Mouse (Mus musculus): ENCODE data around the gene Nos1ap. TPM values are rescaled to one million over a fixed set of nuclear protein-coding genes. Genes with fewer than 3 reads are reported as not detected.

Gene Nos1ap
- total RNA-seq, 2 experiments from 2014 or later, result 22.2 to 27.3 TPM

DNA sequence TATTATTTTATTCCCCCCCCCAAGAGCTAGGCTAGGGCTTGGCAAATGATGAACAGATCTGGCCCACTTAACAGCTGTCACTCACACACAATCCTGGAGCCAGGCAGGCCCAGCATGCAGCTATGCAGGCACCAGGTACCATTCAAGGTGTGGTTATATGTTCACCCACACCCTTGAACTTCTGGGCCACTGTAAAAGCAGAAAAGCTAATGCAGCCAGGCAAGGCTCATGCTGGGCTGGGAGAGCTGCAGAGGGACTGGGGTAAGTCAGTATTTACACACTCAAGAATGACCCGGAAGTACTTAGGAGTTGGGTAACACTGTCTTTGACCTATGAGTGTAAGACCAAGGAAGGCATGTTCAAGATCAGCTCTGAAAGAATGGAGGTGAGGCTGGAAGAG is 265.3 kb downstream of the Nos1ap start:
- DNase-seq, result no peak
- intact Hi-C loops (cut with DNase I), result no loop called here

DNA sequence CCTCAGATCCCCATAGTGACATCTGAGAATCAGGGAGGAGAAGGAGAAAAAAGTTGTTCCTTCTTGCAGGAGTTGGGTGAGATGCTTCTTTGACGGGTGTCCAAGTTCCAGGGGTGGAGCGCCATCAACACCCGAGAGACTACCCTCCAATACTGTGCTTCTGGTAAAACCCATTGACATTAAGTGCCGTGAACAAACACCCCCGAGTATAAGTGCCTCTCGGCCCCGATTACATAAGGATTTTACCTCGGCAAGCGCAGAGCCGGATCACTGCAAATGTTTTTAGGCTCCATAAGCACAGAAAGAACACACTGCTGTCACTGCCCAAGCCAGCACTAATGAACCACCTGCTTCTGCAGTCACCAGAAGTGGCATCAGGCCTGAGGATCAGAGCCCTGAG is 266.7 kb downstream of the Nos1ap start:
- DNase-seq, result no peak
- intact Hi-C loops (cut with DNase I), result no loop called here

DNA sequence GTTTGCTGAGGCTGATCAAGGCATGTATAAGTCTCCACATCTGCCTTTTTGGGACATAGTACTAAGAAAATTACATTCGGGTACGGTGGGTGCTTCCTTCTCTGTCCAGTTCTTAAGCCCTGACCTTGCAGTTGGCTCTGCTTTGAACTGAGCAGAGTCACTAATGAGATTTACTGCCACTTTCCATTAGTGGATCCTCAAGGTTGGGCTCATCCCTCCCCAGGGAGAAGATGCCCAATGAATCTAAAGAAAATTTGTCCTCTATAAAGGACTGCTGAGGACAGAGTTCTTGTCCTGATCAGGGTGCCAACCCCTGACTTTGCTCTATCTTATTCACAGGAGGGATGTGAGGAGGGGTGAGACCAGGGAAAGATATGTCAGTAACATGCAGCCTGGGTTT is 267.6 kb downstream of the Nos1ap start:
- no peak for DNase-seq
- intact Hi-C loops (cut with DNase I), result no loop called here

DNA sequence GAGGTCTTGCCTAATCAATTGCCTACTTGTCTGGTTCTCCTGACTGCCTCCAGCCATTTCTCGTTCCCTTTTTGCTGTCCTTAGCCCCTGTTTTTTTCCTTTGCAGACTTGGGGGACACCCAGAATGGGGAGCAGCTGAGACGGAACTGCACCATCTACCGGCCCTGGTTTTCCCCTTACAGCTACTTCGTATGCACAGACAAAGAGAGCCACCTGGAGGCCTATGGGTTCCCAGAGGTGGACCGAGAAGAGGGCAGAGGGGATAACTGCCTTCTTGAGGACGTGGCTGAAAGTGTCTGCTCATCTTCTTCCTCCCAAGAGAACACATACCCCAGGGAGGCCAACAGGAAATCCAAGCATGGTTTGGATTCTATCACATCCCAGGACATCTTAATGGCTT is 278.2 kb downstream of the Nos1ap start:
- intact Hi-C loops (cut with DNase I), result no loop called here
- no peak for DNase-seq

DNA sequence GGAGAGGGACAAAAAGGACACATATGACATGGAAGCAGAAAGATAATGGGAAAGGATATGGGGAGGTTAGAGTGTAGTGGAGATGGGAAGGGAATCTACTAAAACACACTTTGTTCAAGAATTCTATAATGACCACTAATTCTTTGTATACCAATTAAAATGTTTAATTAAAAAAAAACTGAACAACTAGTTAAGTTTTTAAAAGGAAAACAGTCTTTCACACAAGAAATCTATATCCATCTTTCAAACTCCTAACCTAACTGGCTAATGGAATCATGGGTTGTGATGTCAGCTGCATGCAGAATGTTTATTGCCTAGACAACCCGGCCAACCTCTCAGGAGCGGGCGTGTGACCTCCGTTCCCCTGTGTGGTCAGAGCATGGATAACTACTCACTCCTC is 281.2 kb downstream of the Nos1ap start, which contains the start of gene Spata46:
TSS of gene Spata46 (plus strand) at position 301 of the 400 bp plus-strand sequence.
- intact Hi-C loops (cut with DNase I), result no loop called here

DNA sequence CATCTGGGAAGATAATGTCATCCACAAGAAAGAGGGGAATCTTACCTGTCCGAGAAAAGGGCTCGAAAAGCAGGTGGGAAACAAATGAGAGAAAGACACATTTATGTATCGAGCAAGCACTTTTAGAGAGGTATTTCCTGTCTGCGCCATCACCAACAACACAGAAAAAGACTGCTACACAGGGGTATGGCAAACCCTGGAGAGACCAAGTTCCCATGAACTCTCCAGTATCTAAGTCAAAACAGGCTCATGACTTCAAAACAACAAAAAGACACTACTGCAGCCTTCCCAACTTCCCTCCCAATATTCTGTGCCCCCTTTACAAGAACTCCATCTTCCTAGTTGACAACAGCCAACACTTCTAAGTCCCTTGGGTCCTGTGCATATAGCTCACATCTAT is 283.4 kb downstream of the Nos1ap start, which contains the start of gene Gm7694:
TSS of gene Gm7694 (minus strand) at position 101 of the 400 bp plus-strand sequence.
- no peak for DNase-seq
- intact Hi-C loops (cut with DNase I), result no loop called here

More for the DNA sequence above, 281.2 kb downstream of the Nos1ap start, which contains the start of gene Spata46:
- DNase-seq, result no peak

DNA sequence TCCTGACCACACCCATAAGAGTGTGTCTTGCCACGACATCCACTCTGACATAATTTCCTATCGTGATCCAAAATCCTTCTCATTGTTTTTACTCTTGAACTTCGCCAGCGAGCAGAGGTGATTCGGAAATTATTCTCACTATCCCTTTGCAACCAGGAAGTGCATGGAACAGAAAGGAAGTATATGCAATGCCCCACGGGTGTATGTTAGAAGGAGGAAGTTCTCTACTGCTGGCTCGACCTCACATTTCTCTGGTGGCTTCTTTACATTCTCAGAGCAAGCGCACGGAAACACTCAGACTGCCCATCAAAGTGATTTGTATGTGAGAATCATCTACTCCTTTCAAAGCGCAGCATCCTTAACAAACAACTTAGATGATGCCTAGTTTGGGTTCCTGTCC is 284.7 kb downstream of the Nos1ap start:
- intact Hi-C loops (cut with DNase I), result no loop called here
- DNase-seq, result no peak

DNA sequence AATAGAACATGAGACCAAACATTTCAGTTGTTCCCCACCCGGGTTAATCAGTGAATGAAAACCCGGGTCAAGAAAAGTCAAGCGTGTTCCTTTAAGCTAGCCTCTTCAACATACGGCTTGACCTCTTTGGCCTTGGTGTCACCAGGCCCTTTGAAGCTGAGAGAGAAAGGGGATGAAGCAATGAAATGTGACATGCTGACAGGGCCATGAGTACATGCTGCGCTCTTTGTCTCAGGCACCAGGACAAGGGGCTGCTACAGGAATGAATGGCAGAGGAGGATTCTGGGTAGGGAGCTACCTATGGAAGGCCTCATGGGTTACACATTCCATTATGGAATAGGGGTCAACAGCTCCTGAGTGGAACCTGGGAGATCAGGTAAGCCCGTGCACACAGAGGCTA is 286.6 kb downstream of the Nos1ap start:
- DNase-seq, result no peak
- intact Hi-C loops (cut with DNase I), result no loop called here

DNA sequence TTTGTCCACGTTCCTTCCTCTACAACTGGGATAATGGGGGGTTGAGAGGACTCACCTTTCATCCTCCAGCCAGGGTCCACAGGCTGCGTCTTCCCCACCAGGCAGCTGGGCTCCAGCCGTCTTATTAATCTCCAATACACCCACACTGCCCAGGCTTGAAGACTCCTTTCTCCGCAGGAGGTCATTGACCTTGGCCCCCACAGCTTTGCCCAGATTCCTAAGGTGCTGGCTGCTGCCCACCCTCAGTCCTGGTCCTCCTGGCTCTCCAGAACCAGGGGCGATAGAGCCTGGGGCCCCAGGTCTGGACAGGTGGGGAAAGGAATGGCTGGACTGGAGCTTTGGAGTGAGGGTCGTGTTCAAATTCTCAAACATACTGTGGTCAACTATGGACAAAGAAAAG is 287.2 kb downstream of the Nos1ap start:
- no peak for DNase-seq
- intact Hi-C loops (cut with DNase I), result no loop called here

DNA sequence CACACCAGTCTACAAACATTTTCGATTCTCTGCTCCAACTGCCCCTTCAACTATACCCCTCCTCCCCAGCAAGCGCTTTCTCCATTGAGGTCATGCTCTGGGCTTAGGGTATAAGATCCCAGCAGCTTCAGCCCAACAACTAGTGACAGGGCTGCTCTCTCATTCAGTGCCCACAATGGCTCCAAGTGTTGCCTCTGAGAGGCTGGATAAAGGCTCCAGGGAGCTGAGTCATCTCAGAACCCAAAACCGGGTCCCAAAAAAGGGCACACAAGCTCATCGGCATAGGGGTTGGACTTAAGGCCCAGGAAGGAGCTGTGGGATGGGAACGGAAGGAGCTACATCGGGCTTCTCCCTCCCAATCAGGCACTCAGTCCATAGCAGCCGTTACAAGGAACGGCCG is 288.0 kb downstream of the Nos1ap start:
- intact Hi-C loops (cut with DNase I), result no loop called here
- no peak for DNase-seq

DNA sequence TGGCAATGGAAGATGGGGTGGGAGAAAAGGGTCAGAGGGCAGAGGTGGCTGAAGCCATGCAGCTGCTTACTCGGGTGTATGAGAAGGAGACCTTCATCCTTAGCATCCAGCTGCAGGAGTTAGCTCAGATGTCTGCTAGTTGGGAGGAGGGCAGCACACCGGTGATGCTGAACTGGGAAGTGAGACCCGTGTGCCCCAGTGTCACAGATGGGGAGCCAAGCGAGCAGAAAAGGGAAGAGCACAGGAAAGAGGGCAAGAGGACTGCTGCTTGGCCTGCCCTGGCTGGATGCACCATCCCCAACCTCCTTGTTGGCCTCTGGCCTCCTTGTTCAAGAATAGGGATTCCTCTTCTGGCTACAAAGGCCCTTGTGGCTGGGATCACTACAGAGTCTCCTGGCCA is 290.2 kb downstream of the Nos1ap start:
- no peak for DNase-seq
- intact Hi-C loops (cut with DNase I), result no loop called here

DNA sequence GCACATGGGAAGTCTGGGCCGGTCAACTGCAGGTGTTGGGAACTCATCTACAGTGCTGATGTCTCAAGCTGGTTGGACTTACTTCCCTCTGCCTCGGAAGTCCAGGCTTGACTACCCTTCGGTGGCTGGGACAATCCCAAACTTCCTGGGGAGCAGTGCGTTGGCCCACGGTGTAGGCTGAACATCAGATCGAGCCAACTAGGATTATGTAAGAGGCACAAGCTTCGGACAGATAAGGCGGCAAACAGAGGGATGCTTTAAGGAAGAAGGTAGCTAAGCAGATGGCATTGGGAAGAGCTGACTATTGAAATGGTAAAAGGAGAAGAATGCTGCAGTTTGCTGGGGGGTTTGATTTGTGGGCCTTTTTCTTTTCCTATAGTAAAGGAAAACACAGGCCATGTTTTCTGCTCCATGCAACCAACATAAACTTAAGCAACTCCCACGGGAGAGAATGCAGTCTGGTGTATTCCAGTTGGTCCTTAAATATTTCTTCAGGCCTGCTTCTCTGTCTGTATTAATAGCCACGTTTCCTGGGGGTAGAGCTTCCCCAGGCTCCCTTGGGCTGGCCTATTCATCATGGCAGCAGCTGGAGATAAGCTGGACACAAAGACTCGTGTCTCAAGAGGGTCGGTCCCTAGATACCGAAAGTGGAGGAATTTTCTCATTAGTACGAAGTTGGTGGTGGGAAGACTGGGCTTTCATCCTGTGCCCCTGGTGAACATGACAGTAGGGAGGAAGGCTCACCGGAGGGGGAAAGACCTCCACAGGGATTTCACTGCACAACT is 294.7 kb downstream of the Nos1ap start:
- no peak for DNase-seq
- intact Hi-C loops (cut with DNase I), result loop anchor here (5.0 kb wide), 2 partner anchors 337 to 542 kb away; no protein-coding TSS in a partner anchor

DNA sequence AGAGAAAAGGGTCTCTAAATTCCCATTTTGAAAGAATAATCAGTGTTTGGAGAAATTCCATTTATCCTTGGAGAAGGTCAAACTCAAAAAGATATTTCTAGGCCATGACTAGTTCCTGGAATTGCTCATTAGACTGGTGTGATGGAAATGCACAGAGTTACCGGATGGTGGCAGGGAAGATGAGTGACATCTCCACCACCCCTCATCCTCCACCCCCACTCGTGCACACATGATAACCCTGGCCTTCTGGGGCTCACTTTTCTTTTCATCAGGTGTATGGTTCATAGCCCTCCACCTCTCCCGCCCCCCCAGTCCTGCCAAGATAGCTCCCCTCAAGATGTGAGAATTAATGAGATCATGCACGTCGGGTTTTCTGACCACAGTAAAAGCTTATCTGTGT is 296.4 kb downstream of the Nos1ap start:
- intact Hi-C loops (cut with DNase I), result loop anchor here (5.0 kb wide), 2 partner anchors 339 to 544 kb away; no protein-coding TSS in a partner anchor
- DNase-seq, result no peak

DNA sequence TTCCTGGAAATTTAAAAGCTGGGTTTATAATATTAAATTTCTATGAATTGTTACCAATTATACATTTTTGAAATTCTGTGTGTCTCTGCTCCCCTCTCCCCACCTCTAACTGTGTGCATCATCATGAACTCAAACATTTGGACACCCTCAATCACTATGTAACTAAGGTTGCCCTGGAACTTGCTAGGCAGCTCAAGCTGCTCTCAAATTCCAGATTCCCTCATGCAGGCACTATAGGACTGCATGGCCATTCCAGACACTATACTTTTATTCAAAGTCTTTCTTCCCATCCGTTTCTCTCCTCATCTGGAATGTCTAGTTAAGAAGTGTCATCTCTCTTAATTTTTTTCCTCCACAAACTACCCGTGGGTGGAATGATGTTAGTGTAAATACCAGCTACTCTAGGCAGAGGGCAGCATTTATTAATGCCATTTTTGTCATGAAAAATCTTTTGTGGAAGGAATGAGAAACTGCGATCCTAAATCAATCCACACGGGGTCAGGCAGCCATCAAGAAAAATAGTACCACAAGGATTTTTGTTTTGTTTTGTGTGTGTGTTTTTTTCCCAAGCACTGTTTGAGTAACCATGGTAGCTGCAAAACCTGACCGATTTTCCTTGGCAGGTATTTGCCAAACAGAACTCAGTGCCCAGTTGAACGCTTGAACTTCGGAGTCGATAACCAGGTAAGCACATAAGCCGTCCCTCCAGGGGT is 297.3 kb downstream of the Nos1ap start:
- intact Hi-C loops (cut with DNase I), result loop anchor here (1.0 to 5.0 kb wide), 3 partner anchors 321 to 545 kb away; no protein-coding TSS in a partner anchor
- DNase-seq, result peak; percentile 28 to 30

DNA sequence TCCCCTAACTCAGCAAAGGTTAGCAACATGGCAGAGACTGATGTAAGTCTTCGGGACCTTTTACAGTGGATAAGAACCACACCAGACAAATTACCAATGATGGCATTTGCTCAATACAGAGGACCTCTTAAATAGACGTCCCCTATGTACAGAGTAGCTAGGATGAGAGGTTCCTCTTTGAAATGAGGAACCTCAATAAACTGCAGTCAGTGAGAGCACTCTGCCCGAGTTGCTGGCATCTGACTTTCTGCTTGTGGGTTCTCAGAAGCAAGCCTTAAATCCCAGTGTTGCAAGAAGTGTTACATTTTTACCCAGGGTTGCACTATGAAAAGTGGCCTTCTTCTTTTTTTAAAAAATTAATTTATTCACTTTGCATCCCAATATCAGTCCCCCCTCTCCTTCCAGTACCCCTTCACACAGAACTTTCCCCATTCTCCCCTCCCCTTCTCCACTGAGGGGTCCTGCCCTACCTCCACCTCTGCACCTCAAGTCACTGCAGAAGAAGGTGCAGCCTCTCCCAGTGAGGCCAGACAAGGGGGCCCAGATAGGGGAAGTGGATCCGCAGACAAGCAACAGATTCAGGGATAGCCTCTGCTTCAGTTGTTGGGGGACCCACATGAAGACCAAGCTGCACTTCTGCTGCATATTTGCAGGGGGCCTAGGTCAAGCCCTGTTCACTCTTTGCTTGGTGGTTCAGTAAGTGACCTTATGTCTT is 307.1 kb downstream of the Nos1ap start:
- intact Hi-C loops (cut with DNase I), result no loop called here
- no peak for DNase-seq

DNA sequence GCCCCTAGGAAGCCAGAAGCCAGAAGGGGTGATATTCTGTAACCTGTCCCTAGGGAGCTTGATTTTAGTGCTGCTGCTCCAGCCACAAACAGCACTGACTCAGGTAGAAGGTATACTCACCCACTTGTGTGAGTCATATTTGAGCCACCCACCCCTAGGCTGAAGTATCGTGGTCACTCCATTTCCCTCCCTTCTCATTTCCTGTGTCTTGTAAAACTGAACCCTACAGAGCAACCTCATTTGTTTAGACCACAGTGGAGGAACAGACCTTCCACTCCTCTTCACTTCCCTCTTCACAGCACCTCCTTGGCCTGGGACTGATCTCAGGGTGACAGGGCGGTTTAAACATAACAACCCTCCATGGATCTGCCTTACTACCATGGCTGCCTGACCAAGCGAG is 312.6 kb downstream of the Nos1ap start, which contains the start of gene Sh2d1b1:
TSS of gene Sh2d1b1 (plus strand) at position 305 of the 400 bp plus-strand sequence.
- no peak for DNase-seq
- intact Hi-C loops (cut with DNase I), result no loop called here

DNA sequence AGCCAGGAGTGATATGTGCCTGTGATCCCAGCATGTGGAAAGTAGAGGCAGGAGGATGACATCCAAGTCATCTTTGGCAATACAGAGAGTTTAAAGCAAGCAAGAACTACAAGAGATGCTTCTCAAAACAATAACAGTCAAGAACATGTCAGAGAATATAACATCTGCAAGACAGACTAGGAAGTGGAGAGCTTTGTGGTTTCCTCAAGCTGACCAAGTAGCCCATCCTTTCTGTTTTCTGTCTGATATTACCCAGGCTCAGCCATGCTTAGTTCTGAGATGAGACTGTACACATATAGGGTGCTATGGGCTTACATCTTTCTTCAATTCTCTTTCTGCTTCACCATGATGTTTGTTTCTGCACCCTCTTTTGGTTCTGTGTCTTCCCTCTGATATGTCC is 316.4 kb downstream of the Nos1ap start:
- no peak for DNase-seq
- intact Hi-C loops (cut with DNase I), result no loop called here

DNA sequence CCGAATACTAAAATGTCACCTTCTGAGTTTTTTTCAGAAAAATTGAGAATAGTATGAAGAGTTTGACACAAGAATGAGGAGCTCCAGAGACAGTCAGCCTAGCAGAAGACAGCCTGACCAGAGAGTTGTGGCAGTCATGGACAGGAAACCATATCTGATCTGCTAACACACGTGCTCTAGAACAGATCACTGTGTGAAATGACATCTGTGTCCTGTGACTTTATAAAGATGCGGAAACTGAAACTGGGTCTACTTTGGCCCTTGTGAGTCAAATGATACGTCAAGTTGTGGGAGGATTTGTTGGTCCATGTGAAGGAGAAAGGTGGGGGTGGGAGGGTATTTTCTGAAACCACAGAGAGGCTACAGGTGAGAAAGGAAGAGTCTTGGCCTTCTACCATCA is 319.0 kb downstream of the Nos1ap start:
- no peak for DNase-seq
- intact Hi-C loops (cut with DNase I), result no loop called here

DNA sequence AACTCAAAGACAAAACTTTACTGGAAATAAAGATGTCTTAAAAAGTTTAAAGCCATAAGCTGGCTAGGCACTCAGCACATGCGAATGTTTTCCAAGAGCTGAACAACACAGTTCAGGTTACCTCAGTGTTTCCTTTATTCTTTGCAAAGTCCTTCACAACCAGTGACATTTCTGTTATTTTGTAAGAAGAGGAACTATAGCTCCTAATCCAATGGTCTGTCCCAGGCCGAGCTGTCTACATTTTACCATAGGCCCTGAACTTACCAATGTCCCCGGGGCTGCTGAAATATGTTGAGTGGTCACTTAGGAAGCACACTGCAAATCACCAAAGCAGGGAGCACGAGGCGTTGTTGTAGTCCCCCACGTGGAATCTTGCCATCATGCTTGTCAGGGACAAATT is 319.4 kb downstream of the Nos1ap start:
- intact Hi-C loops (cut with DNase I), result no loop called here

DNA sequence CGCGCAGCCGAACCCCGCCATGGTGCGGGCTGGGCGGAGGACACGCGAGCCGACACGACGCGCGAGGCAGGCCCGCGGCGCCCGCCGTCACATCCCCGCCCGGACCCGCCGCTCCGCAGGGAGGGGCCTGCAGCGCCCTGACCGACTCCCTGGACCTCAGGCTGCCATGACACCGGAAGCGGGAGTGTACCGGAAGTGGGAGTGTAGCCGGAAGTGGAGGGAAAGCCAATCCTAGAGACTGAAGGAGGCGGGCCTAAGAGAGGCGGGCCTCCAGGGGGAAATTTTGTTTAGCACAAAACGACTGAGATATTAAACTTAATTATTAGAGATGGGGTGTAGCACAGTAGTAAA is 334.1 kb downstream of the Nos1ap start:
- intact Hi-C loops (cut with DNase I), result no loop called here
- peak; percentile 82 to 83 for DNase-seq

More for the DNA sequence above, 319.4 kb downstream of the Nos1ap start:
- no peak for DNase-seq

DNA sequence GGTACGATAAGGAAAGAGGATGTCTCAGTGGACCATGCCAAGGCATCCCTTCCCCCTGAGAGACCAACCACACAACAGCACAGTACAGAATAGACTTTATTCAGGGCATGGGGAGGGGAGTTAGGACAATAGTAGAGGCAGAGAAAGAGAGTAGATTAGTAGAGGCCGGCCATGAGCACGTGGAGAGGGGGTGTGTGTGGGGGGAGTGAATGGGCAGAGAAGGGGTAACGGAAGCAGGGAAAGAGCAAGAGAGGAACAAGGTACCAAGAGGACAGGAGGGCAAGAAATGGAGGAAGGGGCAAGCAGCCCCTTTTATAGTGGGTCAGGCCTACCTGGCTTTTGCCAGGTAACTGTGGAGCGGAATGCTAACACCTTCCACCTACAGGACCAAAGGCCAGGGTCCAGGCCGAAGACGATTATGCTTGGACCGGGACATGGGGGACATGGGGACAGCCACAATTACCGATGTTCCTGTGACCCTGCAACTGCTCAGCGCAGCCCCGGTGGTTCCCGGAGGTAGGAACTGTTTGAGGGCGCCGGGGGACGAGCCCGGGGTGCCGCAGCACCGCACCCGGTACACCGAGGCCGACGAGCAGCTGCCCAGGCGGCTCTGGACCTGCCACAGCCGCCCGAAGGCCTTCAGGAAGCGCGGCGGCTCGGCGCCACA is 334.6 kb downstream of the Nos1ap start:
- intact Hi-C loops (cut with DNase I), result no loop called here
- no peak for DNase-seq
